Mouse (Mus musculus): ENCODE data around the gene Prss45.

GRCm38 (mm10) chr9:110888935-110889334 lies 54.5 kb downstream of the Prss45 start:
- TF ChIP-seq CTCF (IDR thresholded peaks at IDR 0.05; ENCODE audit: extremely low read depth, insufficient read depth, low read length) (no peak), POLR2A (IDR thresholded peaks at IDR 0.05; ENCODE audit: extremely low read depth, insufficient read depth, low read length) (no peak)

Measured in cortical plate, adult 2 months (tissue).